Mouse (Mus musculus) intestine, embryonic 16.5 days (tissue): ENCODE measurements around the gene Phlpp1. TPM values are rescaled to one million over a fixed set of nuclear protein-coding genes. Genes with fewer than 3 reads are reported as not detected.
A peak's percentile ranks its signal among the peaks of the same experiment; 100 is the strongest.

ENCODE experiments used
- ATAC-seq: fragments of 200-750 bp; cut with Nextera tagmentation; 2 replicates; pipeline ENCODE4 v1.8.0; 2017; ENCODE audit warnings: moderate TSS enrichment, moderate library complexity
- H3K27ac ChIP-seq: fragments of 300-500 bp; sonication (generic); 2 replicates; pipeline ENCODE4 v1.5.1; 2014; ENCODE audit warnings: mild to moderate bottlenecking, low read length
- H3K27me3 ChIP-seq: fragments of 300-500 bp; sonication (generic); replicated peaks from 2 replicates; pipeline ENCODE4 v1.6.1; 2014; ENCODE audit warnings: low read length, control low read depth, mixed read lengths; ENCODE audit not compliant: control insufficient read depth, insufficient read depth
- H3K36me3 ChIP-seq: fragments of 300-500 bp; sonication (generic); 2 replicates; pipeline ENCODE4 v1.6.1; 2014; ENCODE audit warnings: low read length, control low read depth; ENCODE audit not compliant: control insufficient read depth, insufficient read depth
- H3K4me1 ChIP-seq: fragments of 300-500 bp; sonication (generic); 2 replicates; pipeline ENCODE4 v1.6.1; 2014; ENCODE audit warnings: low read length, control low read depth, mixed read lengths; ENCODE audit not compliant: control insufficient read depth, insufficient read depth
- H3K4me2 ChIP-seq: fragments of 300-500 bp; sonication (generic); 2 replicates; pipeline ENCODE4 v1.6.1; 2014; ENCODE audit warnings: low read depth, low read length, control low read depth
- H3K4me3 ChIP-seq: fragments of 300-500 bp; sonication (generic); 2 replicates; pipeline ENCODE4 v1.5.1; 2014; ENCODE audit warnings: mild to moderate bottlenecking, low read length
- H3K9ac ChIP-seq: fragments of 300-500 bp; sonication (generic); 2 replicates; pipeline ENCODE4 v1.6.1; 2014; ENCODE audit warnings: low read depth, low read length
- H3K9me3 ChIP-seq: fragments of 300-500 bp; sonication (generic); 2 replicates; pipeline ENCODE4 v1.6.1; 2016; ENCODE audit warnings: low read length, control low read depth; ENCODE audit not compliant: control insufficient read depth
- WGBS: fragments of 180-500 bp; shearing (Covaris S2); extraction: QIAGEN DNeasy Blood & Tissue Kit; methylation state at CpG from one replicate; pipeline ENCODE4 v1.1.7; 2014; 5-methylcytosine and 5-hydroxymethylcytosine counted together
- polyA plus RNA-seq: library from polyadenylated mRNA; unstranded; fragments of >200 nt; fragmentation: Nextera tagmentation; extraction: Ambion mirVana; gene quantifications from 2 replicates; pipeline ENCODE4 v1.2.1, GENCODE M21; 2015

The Phlpp1 gene
- polyA plus RNA-seq, 1 experiment from 2014 or later: 2.9 TPM

- H3K27me3 ChIP-seq: no peaks in the 10 kb centered on the region
- H3K4me3 ChIP-seq: no peak overlapping the region
- H3K9ac ChIP-seq: no peak overlapping the region
- H3K4me1 ChIP-seq: peaks cover 22% of the 10 kb centered on the region
- 23% methylated on average over 2 of the region's 2 CpGs for WGBS
- peak overlapping the region; percentile 57 for H3K27ac ChIP-seq
- no peaks in the 10 kb centered on the region for H3K36me3 ChIP-seq
- no peak overlapping the region for H3K4me2 ChIP-seq
- peak; percentile 58; the same call in 1 of the 2 replicates for ATAC-seq
- H3K9me3 ChIP-seq: no peaks in the 10 kb centered on the region
Observed at GRCm38 (mm10) chr1:106199686-106200085, 28.1 kb downstream of the Phlpp1 start.

DNA sequence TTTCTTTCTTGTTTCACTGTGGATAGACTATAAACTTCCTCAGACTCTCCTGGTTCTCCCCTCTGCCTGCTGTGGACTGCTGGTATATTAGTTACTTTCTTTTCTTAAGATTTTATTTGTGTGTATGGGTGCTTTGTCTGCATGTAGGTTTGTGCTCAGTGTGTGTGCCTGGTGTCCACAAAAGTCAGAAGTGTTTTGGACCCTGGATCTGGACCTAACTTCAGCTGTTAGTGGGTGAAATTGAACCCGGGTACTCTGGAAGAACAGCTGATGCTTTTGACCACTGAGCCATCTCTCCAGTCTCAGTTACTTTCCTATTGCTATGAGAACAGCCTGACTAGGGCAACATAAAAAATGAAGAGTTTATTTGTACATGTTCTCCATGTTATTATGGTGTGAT, 29.5 kb downstream of the Phlpp1 start:
- WGBS: 91% methylated on average over 1 of the region's 1 CpGs
- H3K27ac ChIP-seq: no peak overlapping the region
- no peaks in the 10 kb centered on the region for H3K9me3 ChIP-seq
- ATAC-seq: no peak
- H3K9ac ChIP-seq: no peak overlapping the region
- H3K4me1 ChIP-seq: peaks cover 19% of the 10 kb centered on the region
- no peak overlapping the region for H3K4me3 ChIP-seq
- H3K36me3 ChIP-seq: no peaks in the 10 kb centered on the region
- H3K4me2 ChIP-seq: no peak overlapping the region
- no peaks in the 10 kb centered on the region for H3K27me3 ChIP-seq

DNA sequence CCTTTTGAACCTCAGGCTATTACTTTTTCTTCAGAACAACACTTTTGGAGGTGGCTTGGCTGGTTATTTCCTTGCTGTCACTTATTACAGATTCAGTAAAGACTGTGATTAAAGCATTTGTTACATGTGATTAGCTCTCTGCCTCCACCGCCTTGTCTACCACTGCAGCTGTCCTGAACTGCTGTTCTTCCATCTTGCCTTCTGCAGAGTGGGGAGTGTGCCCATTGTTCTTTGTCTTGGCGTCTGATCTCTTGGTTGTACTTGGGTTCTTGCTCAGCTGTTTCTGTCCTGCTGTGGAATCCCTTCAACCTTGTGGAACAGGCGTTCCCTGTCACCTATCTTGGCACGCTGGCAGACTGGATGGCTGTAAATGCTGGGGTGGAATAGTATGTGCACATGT, 30.4 kb downstream of the Phlpp1 start:
- H3K9me3 ChIP-seq: no peaks in the 10 kb centered on the region
- no peaks in the 10 kb centered on the region for H3K36me3 ChIP-seq
- no peaks in the 10 kb centered on the region for H3K27me3 ChIP-seq
- no peak overlapping the region for H3K9ac ChIP-seq
- no peak overlapping the region for H3K4me3 ChIP-seq
- H3K4me1 ChIP-seq: peaks cover 19% of the 10 kb centered on the region
- H3K27ac ChIP-seq: no peak overlapping the region
- no peak overlapping the region for H3K4me2 ChIP-seq
- ATAC-seq: no peak
- 65% methylated on average over 4 of the region's 4 CpGs for WGBS

DNA sequence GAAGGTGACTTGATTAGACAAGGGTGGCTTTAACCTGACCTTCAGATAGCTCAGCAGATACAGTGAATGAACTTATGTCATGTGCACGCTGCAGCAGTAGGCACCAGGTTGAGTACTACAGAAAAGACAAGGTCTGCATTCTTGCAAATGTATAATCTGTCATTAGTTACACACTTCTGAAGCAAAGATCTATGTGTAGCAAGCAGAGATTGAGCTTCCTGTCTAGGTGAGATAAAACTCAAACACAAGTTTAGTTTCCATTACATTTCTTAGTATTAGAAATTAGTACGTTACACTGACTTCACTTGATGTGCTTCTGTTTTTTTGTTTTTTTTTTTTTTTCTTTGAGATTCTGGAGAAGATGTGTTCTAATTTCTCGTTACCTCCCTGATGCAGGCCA, 32.4 kb downstream of the Phlpp1 start:
- no peaks in the 10 kb centered on the region for H3K9me3 ChIP-seq
- WGBS: 53% methylated on average over 3 of the region's 3 CpGs
- 0 out of 2 replicates have a peak, but pooled peaks have one; percentile 4 for ATAC-seq
- no peak overlapping the region for H3K27ac ChIP-seq
- peaks cover 19% of the 10 kb centered on the region for H3K4me1 ChIP-seq
- no peak overlapping the region for H3K4me3 ChIP-seq
- no peak overlapping the region for H3K4me2 ChIP-seq
- H3K9ac ChIP-seq: no peak overlapping the region
- H3K36me3 ChIP-seq: no peaks in the 10 kb centered on the region
- H3K27me3 ChIP-seq: no peaks in the 10 kb centered on the region

GRCm38 (mm10) chr1:106204350-106204749, 32.8 kb downstream of the Phlpp1 start:
- H3K27me3 ChIP-seq: no peaks in the 10 kb centered on the region
- ATAC-seq: peak; percentile 83
- 28% methylated on average over 3 of the region's 3 CpGs for WGBS

GRCm38 (mm10) chr1:106208581-106208980, 37.0 kb downstream of the Phlpp1 start:
- H3K36me3 ChIP-seq: no peaks in the 10 kb centered on the region
- no peak for ATAC-seq
- peaks cover 12% of the 10 kb centered on the region for H3K4me1 ChIP-seq
- no peaks in the 10 kb centered on the region for H3K27me3 ChIP-seq
- no peak overlapping the region for H3K9ac ChIP-seq
- no peak overlapping the region for H3K4me2 ChIP-seq
- H3K4me3 ChIP-seq: no peak overlapping the region
- 58% methylated on average over 5 of the region's 5 CpGs for WGBS
- no peaks in the 10 kb centered on the region for H3K9me3 ChIP-seq
- H3K27ac ChIP-seq: no peak overlapping the region

More at GRCm38 (mm10) chr1:106204350-106204749, 32.8 kb downstream of the Phlpp1 start:
- Histone ChIP-seq H3K4me2 (no peak overlapping the region), H3K36me3 (no peaks in the 10 kb centered on the region), H3K27ac (no peak overlapping the region), H3K4me1 (peaks cover 17% of the 10 kb centered on the region), H3K9ac (no peak overlapping the region), H3K9me3 (no peaks in the 10 kb centered on the region), H3K4me3 (no peak overlapping the region)

- H3K36me3 ChIP-seq: no peaks in the 10 kb centered on the region
- H3K4me1 ChIP-seq: peaks cover 3% of the 10 kb centered on the region; the same call in 1 of the 2 replicates
- no peak overlapping the region for H3K9ac ChIP-seq
- no peaks in the 10 kb centered on the region for H3K27me3 ChIP-seq
- no peak for ATAC-seq
- no peak overlapping the region for H3K4me2 ChIP-seq
- no peak overlapping the region for H3K27ac ChIP-seq
- no peaks in the 10 kb centered on the region for H3K9me3 ChIP-seq
- WGBS: 53% methylated on average over 3 of the region's 3 CpGs
- no peak overlapping the region for H3K4me3 ChIP-seq
Observed at GRCm38 (mm10) chr1:106210461-106210860, 38.9 kb downstream of the Phlpp1 start.

DNA sequence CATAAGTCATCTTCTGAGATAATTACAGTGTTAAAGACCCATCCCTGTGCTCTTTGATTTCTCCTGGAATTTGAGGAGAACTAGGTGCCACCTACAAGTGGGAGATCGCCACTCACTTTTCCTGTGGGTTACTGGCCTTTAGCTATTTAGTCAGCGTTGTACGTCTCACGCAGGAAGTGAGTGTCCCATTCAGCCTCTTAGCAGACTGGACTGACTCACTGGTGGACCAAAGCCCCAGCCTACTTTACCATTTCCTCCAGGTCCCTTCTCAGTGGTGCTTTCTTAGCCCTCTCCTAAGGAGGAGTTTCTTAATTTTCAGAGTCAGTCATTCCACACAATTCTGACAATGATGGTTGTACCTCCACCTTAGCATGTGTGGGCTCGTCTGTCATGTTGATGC, 39.6 kb downstream of the Phlpp1 start:
- WGBS: 85% methylated on average over 5 of the region's 5 CpGs
- Histone ChIP-seq H3K9ac (no peak overlapping the region), H3K36me3 (no peaks in the 10 kb centered on the region), H3K9me3 (no peaks in the 10 kb centered on the region), H3K4me2 (no peak overlapping the region), H3K4me3 (no peak overlapping the region), H3K27me3 (no peaks in the 10 kb centered on the region), H3K4me1 (peaks cover 3% of the 10 kb centered on the region; the same call in 1 of the 2 replicates), H3K27ac (no peak overlapping the region)
- ATAC-seq: no peak

GRCm38 (mm10) chr1:106220431-106220830, 48.9 kb downstream of the Phlpp1 start:
- no peak overlapping the region for H3K9ac ChIP-seq
- H3K36me3 ChIP-seq: no peaks in the 10 kb centered on the region
- H3K4me3 ChIP-seq: no peak overlapping the region
- no peaks in the 10 kb centered on the region for H3K27me3 ChIP-seq
- peak; percentile 38; the same call in 1 of the 2 replicates for ATAC-seq
- no peaks in the 10 kb centered on the region for H3K9me3 ChIP-seq
- no peak overlapping the region for H3K27ac ChIP-seq
- WGBS: 66% methylated on average over 6 of the region's 6 CpGs
- peaks cover 3% of the 10 kb centered on the region; the same call in 1 of the 2 replicates for H3K4me1 ChIP-seq
- no peak overlapping the region for H3K4me2 ChIP-seq

GRCm38 (mm10) chr1:106221371-106221770, 49.8 kb downstream of the Phlpp1 start:
- H3K9ac ChIP-seq: no peak overlapping the region
- no peak for ATAC-seq
- H3K4me2 ChIP-seq: no peak overlapping the region
- 89% methylated on average over 1 of the region's 1 CpGs for WGBS
- no peaks in the 10 kb centered on the region for H3K9me3 ChIP-seq
- peaks cover 3% of the 10 kb centered on the region; the same call in 1 of the 2 replicates for H3K4me1 ChIP-seq
- no peak overlapping the region for H3K27ac ChIP-seq
- H3K36me3 ChIP-seq: no peaks in the 10 kb centered on the region
- no peaks in the 10 kb centered on the region for H3K27me3 ChIP-seq
- no peak overlapping the region for H3K4me3 ChIP-seq
